Mouse (Mus musculus): ENCODE results near the gene Rtn3. TPM values are rescaled to one million over a fixed set of nuclear protein-coding genes. Genes with fewer than 3 reads are reported as not detected.
"Not testable (repeated sequence)": the region's sequence is repeated elsewhere in the genome, so short reads cannot be mapped to it uniquely, and the experiment has no call there.

The Rtn3 gene
- polyA plus RNA-seq, 1 experiment: 857 TPM

DNA sequence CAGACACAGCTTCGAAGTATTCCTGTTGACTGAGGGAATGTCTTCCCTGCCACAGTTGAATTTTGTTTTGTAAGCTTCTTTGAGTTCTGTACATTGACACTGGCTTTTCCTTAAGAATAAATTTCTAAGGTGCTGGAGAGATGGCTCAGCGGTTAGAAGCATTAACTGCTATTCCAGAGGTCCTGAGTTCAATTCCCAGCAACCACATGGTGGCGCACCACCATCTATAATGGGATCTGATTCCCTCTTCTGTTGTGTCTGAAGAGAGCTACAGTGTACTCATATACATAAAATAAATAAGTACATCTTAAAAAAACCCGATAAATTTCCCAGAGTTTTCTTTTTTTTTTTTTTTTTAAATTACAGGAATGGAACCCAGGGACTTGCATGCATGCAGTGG lies 24.9 kb upstream of the Rtn3 start:
- Histone ChIP-seq H3K4me3 (ENCODE audit: insufficient read depth, low read length) (no peak overlapping the region), H3K4me1 (ENCODE audit: control insufficient read depth, insufficient read depth, low read length) (no peaks in the 10 kb centered on the region), H3K27ac (ENCODE audit: insufficient read depth, low read length) (no peak overlapping the region)
- no peak for TF ChIP-seq CTCF (IDR thresholded peaks at IDR 0.05; ENCODE audit: extremely low read depth, insufficient read depth, low read length)
- TF ChIP-seq POLR2A (IDR thresholded peaks at IDR 0.05; ENCODE audit: extremely low read depth, insufficient read depth, low read length): no peak

DNA sequence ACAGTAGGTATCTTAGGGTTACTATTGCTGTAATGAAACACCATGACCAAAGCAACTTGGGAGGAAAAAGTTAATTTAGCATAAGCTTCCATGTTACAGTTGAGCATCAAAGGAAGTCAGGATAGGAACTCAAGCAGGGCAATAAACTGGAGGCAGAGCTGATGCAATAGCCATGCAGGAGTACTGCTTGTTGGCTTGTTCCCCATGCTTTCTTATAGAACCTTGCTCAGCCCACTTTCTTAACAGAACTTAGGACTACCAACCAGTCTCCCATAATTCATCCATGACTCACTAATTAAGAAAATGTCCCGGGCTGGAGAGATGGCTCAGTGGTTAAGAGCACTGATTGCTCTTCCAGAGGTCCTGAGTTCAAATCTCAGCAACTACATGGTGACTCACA lies 23.2 kb upstream of the Rtn3 start:
- Histone ChIP-seq H3K27ac (ENCODE audit: insufficient read depth, low read length) (no peak overlapping the region), H3K4me1 (ENCODE audit: control insufficient read depth, insufficient read depth, low read length) (no peaks in the 10 kb centered on the region), H3K4me3 (ENCODE audit: insufficient read depth, low read length) (no peak overlapping the region)
- no peak for TF ChIP-seq POLR2A (IDR thresholded peaks at IDR 0.05; ENCODE audit: extremely low read depth, insufficient read depth, low read length)
- no peak for TF ChIP-seq CTCF (IDR thresholded peaks at IDR 0.05; ENCODE audit: extremely low read depth, insufficient read depth, low read length)

DNA sequence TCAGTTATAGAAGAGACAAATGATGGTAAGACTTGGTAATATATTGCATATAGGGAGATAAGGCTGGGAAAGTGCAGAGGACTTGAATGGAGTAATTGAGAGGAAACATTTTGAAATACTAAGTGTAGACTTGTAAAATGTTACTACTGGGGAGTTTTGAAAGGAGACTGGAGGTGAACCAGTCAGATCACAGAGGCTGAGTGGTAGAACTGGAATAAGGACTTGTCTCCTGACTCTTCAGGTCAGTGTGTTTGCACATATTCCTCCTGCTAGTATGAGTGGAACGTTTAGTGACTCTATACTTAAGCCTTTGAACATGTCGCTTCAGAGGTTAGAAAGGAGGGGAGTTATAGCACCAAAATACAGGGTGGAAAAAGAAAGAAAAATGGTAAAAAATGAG lies 19.4 kb upstream of the Rtn3 start:
- no peak overlapping the region for H3K27ac ChIP-seq (ENCODE audit: insufficient read depth, low read length)
- TF ChIP-seq CTCF (IDR thresholded peaks at IDR 0.05; ENCODE audit: extremely low read depth, insufficient read depth, low read length) (no peak), POLR2A (IDR thresholded peaks at IDR 0.05; ENCODE audit: extremely low read depth, insufficient read depth, low read length) (no peak)
- H3K4me3 ChIP-seq (ENCODE audit: insufficient read depth, low read length): no peak overlapping the region
- no peaks in the 10 kb centered on the region for H3K4me1 ChIP-seq (ENCODE audit: control insufficient read depth, insufficient read depth, low read length)

DNA sequence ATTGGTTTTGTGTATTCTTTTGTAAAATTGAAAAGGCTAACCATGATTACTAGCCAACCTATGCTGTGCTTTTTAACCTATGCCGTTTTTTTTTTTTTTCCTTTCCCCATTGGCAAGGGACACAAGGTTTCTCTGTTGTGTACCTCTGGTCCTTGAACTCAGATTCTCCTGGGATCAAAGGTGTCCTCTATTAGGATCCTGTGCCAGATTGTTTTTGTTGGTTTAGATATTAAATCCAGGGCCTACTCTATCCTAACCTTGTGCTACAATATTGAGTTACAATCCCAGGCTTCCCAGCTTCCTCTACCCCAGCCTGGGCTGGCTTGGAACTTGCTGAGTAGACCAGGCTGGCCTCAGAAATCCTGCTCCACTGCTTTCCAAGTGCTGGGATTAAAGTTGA lies 17.6 kb upstream of the Rtn3 start:
- Histone ChIP-seq H3K4me3 (ENCODE audit: insufficient read depth, low read length) (no peak overlapping the region), H3K27ac (ENCODE audit: insufficient read depth, low read length) (no peak overlapping the region), H3K4me1 (ENCODE audit: control insufficient read depth, insufficient read depth, low read length) (0 out of 2 replicates have a peak, but pooled peaks cover under 1% of the 10 kb centered on the region)
- no peak for TF ChIP-seq CTCF (IDR thresholded peaks at IDR 0.05; ENCODE audit: extremely low read depth, insufficient read depth, low read length)
- TF ChIP-seq POLR2A (IDR thresholded peaks at IDR 0.05; ENCODE audit: extremely low read depth, insufficient read depth, low read length): no peak

DNA sequence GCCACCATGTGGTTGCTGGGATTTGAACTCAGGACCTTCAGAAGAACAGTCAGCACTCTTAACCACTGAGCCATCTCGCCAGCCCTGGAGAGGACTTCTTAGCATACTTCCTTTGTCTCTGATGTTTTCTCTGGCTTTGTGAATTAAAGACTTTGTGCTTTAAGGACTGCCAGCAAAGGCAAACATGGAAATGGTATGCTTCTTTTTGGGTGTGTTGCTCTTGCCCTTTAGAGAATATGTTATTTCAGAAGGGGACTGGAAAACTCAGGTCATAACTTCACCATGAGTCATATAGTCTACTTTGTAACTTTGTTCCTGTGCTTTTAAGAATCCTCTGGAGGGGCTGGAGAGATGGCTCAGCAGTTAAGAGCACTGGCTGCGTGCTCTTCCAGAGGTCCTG lies 15.7 kb upstream of the Rtn3 start:
- H3K4me1 ChIP-seq (ENCODE audit: control insufficient read depth, insufficient read depth, low read length): 0 out of 2 replicates have a peak, but pooled peaks cover 2% of the 10 kb centered on the region
- H3K27ac ChIP-seq (ENCODE audit: insufficient read depth, low read length): no peak overlapping the region
- TF ChIP-seq POLR2A (IDR thresholded peaks at IDR 0.05; ENCODE audit: extremely low read depth, insufficient read depth, low read length): no peak
- TF ChIP-seq CTCF (IDR thresholded peaks at IDR 0.05; ENCODE audit: extremely low read depth, insufficient read depth, low read length): no peak
- no peak overlapping the region for H3K4me3 ChIP-seq (ENCODE audit: insufficient read depth, low read length)

DNA sequence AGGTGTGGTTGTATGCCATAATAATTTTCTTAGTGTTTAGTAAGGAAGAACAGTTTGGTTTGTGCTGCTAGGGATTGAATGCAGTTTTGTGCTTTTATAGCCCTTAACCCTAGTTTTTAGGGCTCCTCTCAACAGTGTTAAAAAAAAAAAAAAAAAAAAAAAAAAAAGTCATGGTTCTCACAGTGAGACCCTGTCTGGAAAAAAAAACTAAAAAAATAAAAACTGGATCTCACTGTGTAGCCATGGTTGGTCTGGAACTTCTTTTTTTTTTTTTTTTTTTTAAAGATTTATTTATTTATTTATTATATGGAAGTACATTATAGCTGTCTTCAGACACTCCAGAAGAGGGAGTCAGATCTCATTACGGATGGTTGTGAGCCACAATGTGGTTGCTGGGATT lies 13.0 kb upstream of the Rtn3 start:
- not testable (repeated sequence) for H3K27ac ChIP-seq (ENCODE audit: insufficient read depth, low read length); H3K4me1 ChIP-seq (ENCODE audit: control insufficient read depth, insufficient read depth, low read length); H3K4me3 ChIP-seq (ENCODE audit: insufficient read depth, low read length)

DNA sequence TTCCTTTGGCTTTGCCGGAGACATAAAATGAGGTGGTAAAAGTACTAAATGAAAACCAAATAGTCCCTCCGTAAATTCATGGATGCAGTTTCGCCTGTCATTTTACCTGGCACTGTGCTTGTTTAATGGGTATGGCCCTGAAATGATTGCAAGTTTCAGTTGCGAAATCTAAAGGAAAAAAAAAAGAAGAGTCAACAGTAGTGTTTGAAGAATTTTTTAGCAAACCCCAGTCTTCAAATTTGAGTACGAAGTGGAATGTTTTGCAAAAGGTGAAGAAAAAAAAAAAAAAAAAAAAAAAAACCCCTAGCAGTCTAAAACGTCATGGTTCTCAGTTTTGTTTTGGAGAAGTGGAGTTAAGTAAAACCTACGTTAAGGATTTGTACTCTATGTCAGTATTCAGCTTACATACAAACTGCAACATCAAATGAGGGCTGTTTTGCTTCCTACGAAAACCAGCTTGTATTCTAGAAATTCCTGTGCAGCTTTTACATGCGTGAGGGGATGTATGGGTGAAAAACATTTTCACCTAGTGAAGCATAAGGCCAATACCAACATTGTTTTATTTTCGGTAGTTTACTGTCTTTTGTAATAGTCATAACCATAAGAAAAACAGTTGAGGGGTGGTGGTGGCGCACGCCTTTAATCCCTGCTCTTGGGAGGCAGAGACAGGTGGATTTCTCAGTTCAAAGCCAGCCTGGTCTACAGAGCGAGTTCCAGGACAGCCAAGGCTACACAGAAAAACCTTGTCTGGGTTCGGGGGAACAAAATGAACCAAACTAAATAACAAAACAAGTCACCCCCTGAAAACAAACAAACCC lies 12.3 kb upstream of the Rtn3 start:
- TF ChIP-seq POLR2A (IDR thresholded peaks at IDR 0.05; ENCODE audit: extremely low read depth, insufficient read depth, low read length) (no peak), CTCF (IDR thresholded peaks at IDR 0.05; ENCODE audit: extremely low read depth, insufficient read depth, low read length) (no peak)
- Histone ChIP-seq H3K4me3 (ENCODE audit: insufficient read depth, low read length) (peak overlapping the region; percentile 55), H3K27ac (ENCODE audit: insufficient read depth, low read length) (peak overlapping the region; percentile 98; the same call in 1 of the 2 replicates), H3K4me1 (ENCODE audit: control insufficient read depth, insufficient read depth, low read length) (0 out of 2 replicates have a peak, but pooled peaks cover 2% of the 10 kb centered on the region)

DNA sequence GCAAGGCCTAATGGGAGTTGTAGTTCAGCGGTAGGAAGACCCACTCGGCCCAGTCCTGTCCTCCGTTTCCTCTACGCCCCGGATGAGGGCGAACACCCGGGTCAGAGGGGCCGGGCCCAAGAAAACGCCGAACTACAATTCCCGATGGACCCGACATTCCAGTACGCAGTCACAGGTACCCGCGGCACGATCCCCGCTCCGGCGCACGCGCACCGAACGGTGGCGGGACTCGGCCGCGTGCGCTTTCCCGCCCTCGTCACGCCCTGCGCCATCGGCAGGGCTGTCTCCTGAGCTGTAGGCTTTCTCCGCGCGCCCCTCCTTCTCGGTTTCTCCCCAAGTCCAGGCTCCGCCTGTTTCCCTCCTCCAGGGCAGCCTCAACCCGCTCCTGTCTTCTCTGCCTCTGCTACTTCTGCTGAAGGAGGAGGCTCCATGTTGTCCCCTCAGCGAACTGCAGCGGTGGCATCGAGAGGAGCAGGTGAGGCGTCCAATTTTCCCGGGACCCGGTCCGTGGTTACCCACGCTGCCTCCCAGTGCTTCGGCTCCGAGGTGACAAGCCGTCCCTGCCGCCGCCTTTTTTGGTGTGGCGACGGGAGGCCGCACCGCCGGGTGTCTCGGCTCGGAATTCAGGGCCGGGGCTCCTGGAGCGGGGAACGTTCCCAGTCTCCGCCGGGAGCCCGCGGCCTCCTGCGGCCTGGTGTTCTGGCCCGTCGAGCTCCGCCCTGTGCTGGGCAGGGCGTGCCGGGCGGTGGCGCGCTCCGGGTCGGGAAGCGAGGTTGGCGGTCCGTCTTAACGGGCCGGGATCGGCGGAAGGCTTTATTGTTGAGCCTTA lies 11.3 kb upstream of the Rtn3 start:
- peak overlapping the region; percentile 98 for H3K27ac ChIP-seq (ENCODE audit: insufficient read depth, low read length)
- no peak for TF ChIP-seq CTCF (IDR thresholded peaks at IDR 0.05; ENCODE audit: extremely low read depth, insufficient read depth, low read length)
- TF ChIP-seq POLR2A (IDR thresholded peaks at IDR 0.05; ENCODE audit: extremely low read depth, insufficient read depth, low read length): peak; percentile 94
- H3K4me1 ChIP-seq (ENCODE audit: control insufficient read depth, insufficient read depth, low read length): 0 out of 2 replicates have a peak, but pooled peaks cover 2% of the 10 kb centered on the region
- peak overlapping the region; percentile 55 for H3K4me3 ChIP-seq (ENCODE audit: insufficient read depth, low read length)

DNA sequence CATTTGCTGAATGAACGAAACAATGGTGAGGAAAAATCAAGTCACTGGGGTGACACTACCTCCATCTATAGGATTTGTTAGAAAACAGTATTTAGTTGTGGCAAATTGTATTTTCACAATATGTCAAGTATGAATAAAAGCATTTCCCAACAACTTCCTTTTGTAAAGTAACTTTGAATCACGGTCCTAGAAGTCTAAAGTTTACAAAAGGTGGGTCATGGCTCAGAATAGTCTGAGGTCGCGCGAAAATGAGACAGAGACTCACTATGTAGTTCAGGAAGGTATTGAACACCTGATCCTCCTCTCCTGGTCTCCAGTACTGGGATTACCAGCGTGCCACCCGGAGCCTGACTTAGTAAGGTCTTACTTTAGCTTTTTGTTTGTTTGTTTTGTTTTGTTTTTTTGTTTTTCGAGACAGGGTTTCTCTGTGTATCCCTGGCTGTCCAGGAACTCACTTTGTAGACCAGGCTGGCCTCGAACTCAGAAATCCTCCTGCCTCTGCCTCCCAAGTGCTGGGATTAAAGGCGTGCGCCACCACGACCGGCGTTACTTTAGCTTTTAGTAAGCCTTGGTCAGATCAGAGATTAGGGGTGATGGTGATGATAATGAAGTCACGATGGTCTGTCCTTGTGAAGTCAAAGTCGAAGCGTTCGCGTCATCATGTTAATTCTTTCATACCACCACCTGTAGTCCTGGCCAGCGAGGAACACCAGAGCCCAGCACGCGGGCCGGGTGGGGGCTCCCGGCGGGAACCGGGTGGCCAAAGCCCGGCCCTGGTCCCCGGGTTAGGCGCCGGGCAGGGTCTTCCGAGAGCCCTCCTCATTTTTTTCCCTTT lies 10.5 kb upstream of the Rtn3 start, which contains the start of gene Atl3:
TSS of gene Atl3 (plus strand) at position 689 of the 835 bp plus-strand sequence.
- 0 out of 2 replicates have a peak, but pooled peaks cover 2% of the 10 kb centered on the region for H3K4me1 ChIP-seq (ENCODE audit: control insufficient read depth, insufficient read depth, low read length)
- no peak for TF ChIP-seq CTCF (IDR thresholded peaks at IDR 0.05; ENCODE audit: extremely low read depth, insufficient read depth, low read length)
- TF ChIP-seq POLR2A (IDR thresholded peaks at IDR 0.05; ENCODE audit: extremely low read depth, insufficient read depth, low read length): no peak; the same call in 1 of the 2 replicates
- H3K4me3 ChIP-seq (ENCODE audit: insufficient read depth, low read length): peak within 1 kb of the TSS; percentile 55
- H3K27ac ChIP-seq (ENCODE audit: insufficient read depth, low read length): peak within 1 kb of the TSS; percentile 98

All from cortical plate, adult 2 months (tissue).